8 mouse cellular contexts compared by ENCODE assay signal in genomic region chr1:24099926-24100869, GRCm38 (mm10). TPM values are rescaled to one million over a fixed set of nuclear protein-coding genes. Genes with fewer than 3 reads are reported as not detected.
DNase-seq lines count a peak whose midpoint lies in the region; ATAC-seq and TF ChIP-seq lines count a peak whose summit lies in the region.

Gene Fam135a (minus strand): TSS chr1:24100341.

- H3K27me3 ChIP-seq in hindbrain, embryonic 16.5 days (replicated peaks; ENCODE audit: control insufficient read depth, insufficient read depth, low read length) = no peaks in the 10 kb centered on the region

- H3K4me1 ChIP-seq in hindbrain, embryonic 16.5 days (ENCODE audit: control insufficient read depth, insufficient read depth, low read depth, low read length) = peaks cover 9% of the 10 kb centered on the region

- WGBS in hindbrain, embryonic 16.5 days = 1% methylated on average over 51 of the region's 88 CpGs

- H3K36me3 ChIP-seq in hindbrain, embryonic 16.5 days (ENCODE audit: control insufficient read depth, insufficient read depth, low read length) = no peaks in the 10 kb centered on the region

- peak within 1 kb of the TSS; percentile 86 for H3K27ac ChIP-seq in gastrocnemius, adult 2 months
- H3K27ac ChIP-seq in hindbrain, embryonic 16.5 days (ENCODE audit: low read depth, low read length) = peak within 1 kb of the TSS; percentile 84

- DNase-seq in WW6 (ENCODE audit: low read depth, low spot score) = peak; percentile 84
- peak; percentile 86 to 92 for DNase-seq in cerebellum, postnatal 36 days
- peak; percentile 95 for DNase-seq in gastrocnemius, adult 2 months
- peak; percentile 87 for DNase-seq in left cerebral cortex, adult 11 months (ENCODE audit: low spot score)
- DNase-seq in lung, postnatal 36 days = peak; percentile 94
- DNase-seq in retina, postnatal 1 day = peak; percentile 98
- DNase-seq in thymus, postnatal 4 days = peak; percentile 85

- no peak for TF ChIP-seq CTCF in gastrocnemius, adult 2 months (IDR thresholded peaks at IDR 0.05)

- H3K4me3 ChIP-seq in gastrocnemius, adult 2 months = peak within 1 kb of the TSS; percentile 80
- peak within 1 kb of the TSS; percentile 96 for H3K4me3 ChIP-seq in hindbrain, embryonic 16.5 days (ENCODE audit: low read length)

- intact Hi-C loops in gastrocnemius, adult 2 months (cut with DNase I) = loop anchor here (5.0 kb wide), 1 partner anchor 178 kb away; the partner anchor contains the start of gene Smap1

- peak within 1 kb of the TSS; percentile 96 for H3K9ac ChIP-seq in hindbrain, embryonic 16.5 days (ENCODE audit: low read depth, low read length)

- peak; percentile 93 for ATAC-seq in hindbrain, embryonic 16.5 days

- H3K9me3 ChIP-seq in hindbrain, embryonic 16.5 days (ENCODE audit: control insufficient read depth, low read length) = no peaks in the 10 kb centered on the region

- peak within 1 kb of the TSS; percentile 83 for H3K4me2 ChIP-seq in hindbrain, embryonic 16.5 days (ENCODE audit: low read length)

RNA-seq across cellular contexts. Expression of gene Fam135a, which starts in this region (rescaled TPM):
- total RNA-seq in gastrocnemius, adult 2 months (2021) = 10 to 100 TPM; 18.4 to 19.9 TPM
- polyA plus RNA-seq in hindbrain, embryonic 16.5 days (2015; fragmentation: Nextera tagmentation; extraction: Ambion mirVana) = 23.3 and 23.9 TPM in 2 replicates

Comparison
In these comparisons a context has a peak if more than half of its experiments do, and no peak if none do; other contexts are left out.
1. Peak in every context shown above with its lines: DNase-seq, ATAC-seq, H3K4me3 ChIP-seq and H3K27ac ChIP-seq.